Mouse (Mus musculus) kidney, adult 2 months (tissue): Measurements from ENCODE around the gene Pdlim3.
A peak's percentile ranks its signal among the peaks of the same experiment; 100 is the strongest.

Experiments used
- CTCF ChIP-seq: fragments of 200-500 bp; conservative IDR thresholded peaks from 2 replicates; pipeline ENCODE4 v1.5.1; 2011; ENCODE audit warnings: low read depth, mild to moderate bottlenecking, control low read depth, low read length, moderate library complexity, mixed read lengths; ENCODE audit not compliant: insufficient read depth, insufficient read length
- POLR2A ChIP-seq: fragments of 200-500 bp; IDR thresholded peaks from one replicate; pipeline ENCODE4 v1.6.1; 2011; ENCODE audit warnings: low read depth, low read length, control low read depth

- TF ChIP-seq POLR2A: no peak
- peak; percentile 99 for TF ChIP-seq CTCF
Measured at GRCm38 (mm10) chr8:45934582-45935014, 49.3 kb downstream of the Pdlim3 start, which contains the start of gene Ccdc110.
